ENCODE assay signal across 23 mouse cellular contexts in genomic region chr2:74692808-74693431, GRCm38 (mm10). TPM values are rescaled to one million over a fixed set of nuclear protein-coding genes. Genes with fewer than 3 reads are reported as not detected.
DNase-seq lines count a peak whose midpoint lies in the region; ATAC-seq and TF ChIP-seq lines count a peak whose summit lies in the region.
"Had no signal": no experiment of that assay in that cellular context is flagged by ENCODE, and none has a peak within 500 bp of the region (broad histone marks: within the 10 kb centered on the region; RNA-seq: fewer than 3 reads in every experiment).

No protein-coding gene starts in this region.

- H3K4me3 ChIP-seq in hindbrain, embryonic 10.5 days = no peak overlapping the region
- H3K4me3 ChIP-seq in hindbrain, postnatal 0 days (ENCODE audit: low read length) = no peak overlapping the region
- peak overlapping the region; percentile 31 for H3K4me3 ChIP-seq in intestine, embryonic 15.5 days (replicated peaks)
- H3K4me3 ChIP-seq: forebrain, embryonic 10.5 days; lung, embryonic 15.5 days; stomach, embryonic 15.5 days had no signal

- 1% methylated on average over 20 of the region's 20 CpGs for WGBS in hindbrain, embryonic 10.5 days
- 1% methylated on average over 20 of the region's 20 CpGs for WGBS in hindbrain, postnatal 0 days
- 3% methylated on average over 20 of the region's 20 CpGs for WGBS in intestine, embryonic 15.5 days

- H3K4me1 ChIP-seq in hindbrain, embryonic 10.5 days (replicated peaks) = peaks cover 23% of the 10 kb centered on the region
- no peaks in the 10 kb centered on the region for H3K4me1 ChIP-seq in hindbrain, postnatal 0 days (ENCODE audit: insufficient read depth, low read length)
- H3K4me1 ChIP-seq in intestine, embryonic 15.5 days (replicated peaks) = peaks cover 15% of the 10 kb centered on the region

- no peaks in the 10 kb centered on the region for H3K9me3 ChIP-seq in hindbrain, embryonic 10.5 days
- H3K9me3 ChIP-seq in hindbrain, postnatal 0 days (ENCODE audit: low read length) = 0 out of 2 replicates have a peak, but pooled peaks cover 3% of the 10 kb centered on the region
- H3K9me3 ChIP-seq in intestine, embryonic 15.5 days = no peaks in the 10 kb centered on the region
- H3K9me3 ChIP-seq: forebrain, embryonic 10.5 days; lung, embryonic 15.5 days; stomach, embryonic 15.5 days had no signal

- intact Hi-C loops in left cerebral cortex, postnatal 25 days (cut with DNase I) = no loop called here

- H3K4me2 ChIP-seq in hindbrain, postnatal 0 days (ENCODE audit: low read depth, low read length) = no peak overlapping the region
- peak overlapping the region; percentile 45 for H3K4me2 ChIP-seq in intestine, embryonic 15.5 days (replicated peaks)
- H3K4me2 ChIP-seq: lung, embryonic 15.5 days; stomach, embryonic 15.5 days had no signal

- no peak overlapping the region for H3K9ac ChIP-seq in hindbrain, postnatal 0 days (replicated peaks; ENCODE audit: low read length)
- H3K9ac ChIP-seq in intestine, embryonic 15.5 days = peak overlapping the region; percentile 15; the same call in 1 of the 2 replicates
- H3K9ac ChIP-seq: lung, embryonic 15.5 days; stomach, embryonic 15.5 days had no signal

- no peak for TF ChIP-seq CTCF in hindbrain, postnatal 0 days (IDR thresholded peaks at IDR 0.05; ENCODE audit: low read depth)

- H3K36me3 ChIP-seq in hindbrain, embryonic 10.5 days = no peaks in the 10 kb centered on the region
- H3K36me3 ChIP-seq in hindbrain, postnatal 0 days (ENCODE audit: insufficient read depth, low read length) = no peaks in the 10 kb centered on the region
- no peaks in the 10 kb centered on the region for H3K36me3 ChIP-seq in intestine, embryonic 15.5 days
- H3K36me3 ChIP-seq: forebrain, embryonic 10.5 days; G1E; lung, embryonic 15.5 days; stomach, embryonic 15.5 days had no signal

- peaks cover 100% of the 10 kb centered on the region for H3K27me3 ChIP-seq in hindbrain, embryonic 10.5 days (ENCODE audit: insufficient read depth, poor library complexity, severe bottlenecking)
- peaks cover 91% of the 10 kb centered on the region for H3K27me3 ChIP-seq in hindbrain, postnatal 0 days (ENCODE audit: insufficient read depth, low read length)
- H3K27me3 ChIP-seq in intestine, embryonic 15.5 days (replicated peaks) = peaks cover 89% of the 10 kb centered on the region

- DNase-seq in hindbrain, embryonic 10.5 days (ENCODE audit: low spot score) = peak; percentile 56
- no peak for DNase-seq in hindbrain, postnatal 0 days (ENCODE audit: low spot score)
- DNase-seq in R1 (ENCODE audit: low read depth, low spot score) = peak; percentile 31
- peak; percentile 67 for DNase-seq in neural tube, embryonic 10.5 days (ENCODE audit: extremely low spot score, low spot score)
- no peak for DNase-seq in layer of hippocampus, postnatal 10 days (ENCODE audit: low spot score in 2 of 2)
- no peak for DNase-seq in thymus, postnatal 14 days
- no peak for DNase-seq in left cerebral cortex, postnatal 25 days (ENCODE audit: low spot score in 2 of 2)
- DNase-seq: adrenal gland, postnatal 14 days; cerebellum, postnatal 10 days; layer of hippocampus, postnatal 36 days had no signal

- no peak overlapping the region for H3K27ac ChIP-seq in hindbrain, embryonic 10.5 days
- H3K27ac ChIP-seq in hindbrain, postnatal 0 days = no peak overlapping the region
- no peak overlapping the region for H3K27ac ChIP-seq in intestine, embryonic 15.5 days
- H3K27ac ChIP-seq: forebrain, embryonic 10.5 days; lung, embryonic 15.5 days; stomach, embryonic 15.5 days had no signal

- ATAC-seq in hindbrain, postnatal 0 days = no peak
- ATAC-seq in intestine, embryonic 15.5 days = no peak

RNA-seq across cellular contexts. Expression of gene Hoxd10, which starts 1.2 kb away (rescaled TPM):
- not detected in 2 replicates for polyA plus RNA-seq in hindbrain, embryonic 10.5 days (2016; fragmentation: Nextera tagmentation; extraction: Ambion mirVana)
- not detected in 2 replicates for total RNA-seq in hindbrain, postnatal 0 days (2014; rRNA removed)
- not detected in 2 replicates for polyA plus RNA-seq in hindbrain, postnatal 0 days (2015; fragmentation: Nextera tagmentation; extraction: Ambion mirVana)
- 4.8 and 7.9 TPM in 2 replicates for polyA plus RNA-seq in intestine, embryonic 15.5 days (2015; fragmentation: Nextera tagmentation; extraction: Ambion mirVana)
- total RNA-seq in layer of hippocampus, postnatal 10 days (2021) = not detected
- not detected for total RNA-seq in left cerebral cortex, postnatal 25 days (2021)
- total RNA-seq: adrenal gland, postnatal 14 days; hematopoietic stem cell, adult 5-6 weeks; layer of hippocampus, postnatal 36 days; liver, adult 2 months; megakaryocyte, adult 5-6 weeks had no signal
- polyA plus RNA-seq: C2C12; embryonic facial prominence, embryonic 11.5 days; forebrain, embryonic 10.5 days; G1E; liver, adult 2 months; small intestine, adult 2 months had no signal

RNA-seq across cellular contexts. Expression of gene Hoxd9, which starts 4.6 kb away (rescaled TPM):
- not detected in 2 replicates for polyA plus RNA-seq in hindbrain, embryonic 10.5 days (2016; fragmentation: Nextera tagmentation; extraction: Ambion mirVana)
- not detected in 2 replicates for total RNA-seq in hindbrain, postnatal 0 days (2014; rRNA removed)
- polyA plus RNA-seq in hindbrain, postnatal 0 days (2015; fragmentation: Nextera tagmentation; extraction: Ambion mirVana) = not detected in 2 replicates
- polyA plus RNA-seq in intestine, embryonic 15.5 days (2015; fragmentation: Nextera tagmentation; extraction: Ambion mirVana) = 4.4 and 5.9 TPM in 2 replicates
- total RNA-seq in layer of hippocampus, postnatal 10 days (2021) = not detected
- total RNA-seq in left cerebral cortex, postnatal 25 days (2021) = not detected
- total RNA-seq: G1E; hematopoietic stem cell, adult 5-6 weeks; layer of hippocampus, postnatal 36 days; liver, adult 2 months; megakaryocyte, adult 5-6 weeks had no signal
- polyA plus RNA-seq: C2C12; forebrain, embryonic 10.5 days; G1E; liver, adult 2 months had no signal

RNA-seq across cellular contexts. Expression of gene Hoxd8, which starts 11.5 kb away (rescaled TPM):
- not detected in 2 replicates for polyA plus RNA-seq in hindbrain, embryonic 10.5 days (2016; fragmentation: Nextera tagmentation; extraction: Ambion mirVana)
- 0.37 and 9.2 TPM in 2 replicates for total RNA-seq in hindbrain, postnatal 0 days (2014; rRNA removed)
- 0.21 TPM in 1 of 2 replicates, not detected in the other for polyA plus RNA-seq in hindbrain, postnatal 0 days (2015; fragmentation: Nextera tagmentation; extraction: Ambion mirVana)
- polyA plus RNA-seq in intestine, embryonic 15.5 days (2015; fragmentation: Nextera tagmentation; extraction: Ambion mirVana) = 4.2 and 5.1 TPM in 2 replicates
- under 1 TPM in 1 of 2 experiments, not detected in 1; 0.23 TPM for total RNA-seq in layer of hippocampus, postnatal 10 days (2021)
- total RNA-seq in left cerebral cortex, postnatal 25 days (2021) = under 1 TPM in 1 of 2 experiments, not detected in 1; 0.14 TPM
- total RNA-seq: G1E; hematopoietic stem cell, adult 5-6 weeks; layer of hippocampus, postnatal 36 days; liver, adult 2 months; megakaryocyte, adult 5-6 weeks had no signal
- polyA plus RNA-seq: C2C12; forebrain, embryonic 10.5 days; G1E had no signal

RNA-seq across cellular contexts. Expression of gene Hoxd11, which starts 13.6 kb away (rescaled TPM):
- polyA plus RNA-seq in hindbrain, embryonic 10.5 days (2016; fragmentation: Nextera tagmentation; extraction: Ambion mirVana) = not detected in 2 replicates
- total RNA-seq in hindbrain, postnatal 0 days (2014; rRNA removed) = not detected in 2 replicates
- polyA plus RNA-seq in hindbrain, postnatal 0 days (2015; fragmentation: Nextera tagmentation; extraction: Ambion mirVana) = not detected in 2 replicates
- 1.2 and 2.3 TPM in 2 replicates for polyA plus RNA-seq in intestine, embryonic 15.5 days (2015; fragmentation: Nextera tagmentation; extraction: Ambion mirVana)
- total RNA-seq in layer of hippocampus, postnatal 10 days (2021) = not detected
- total RNA-seq in left cerebral cortex, postnatal 25 days (2021) = not detected
- total RNA-seq: adrenal gland, postnatal 14 days; gastrocnemius, adult 18-20 months; heart, adult 8-10 months; hematopoietic stem cell, adult 5-6 weeks; layer of hippocampus, postnatal 36 days; liver, adult 2 months; megakaryocyte, adult 5-6 weeks had no signal
- polyA plus RNA-seq: C2C12; embryonic facial prominence, embryonic 11.5 days; forebrain, embryonic 10.5 days; G1E; liver, adult 2 months; lung, embryonic 15.5 days; small intestine, adult 2 months had no signal

RNA-seq across cellular contexts. Expression of gene Hoxd12, which starts 18.1 kb away (rescaled TPM):
- polyA plus RNA-seq in hindbrain, embryonic 10.5 days (2016; fragmentation: Nextera tagmentation; extraction: Ambion mirVana) = not detected in 2 replicates
- not detected in 2 replicates for total RNA-seq in hindbrain, postnatal 0 days (2014; rRNA removed)
- polyA plus RNA-seq in hindbrain, postnatal 0 days (2015; fragmentation: Nextera tagmentation; extraction: Ambion mirVana) = not detected in 2 replicates
- polyA plus RNA-seq in intestine, embryonic 15.5 days (2015; fragmentation: Nextera tagmentation; extraction: Ambion mirVana) = 0.45 and 1.1 TPM in 2 replicates
- total RNA-seq in layer of hippocampus, postnatal 10 days (2021) = not detected
- total RNA-seq in left cerebral cortex, postnatal 25 days (2021) = not detected
- total RNA-seq: adrenal gland, postnatal 14 days; G1E; gastrocnemius, adult 18-20 months; heart, adult 8-10 months; hematopoietic stem cell, adult 5-6 weeks; layer of hippocampus, postnatal 36 days; liver, adult 2 months; megakaryocyte, adult 5-6 weeks had no signal
- polyA plus RNA-seq: C2C12; embryonic facial prominence, embryonic 11.5 days; forebrain, embryonic 10.5 days; G1E; liver, adult 2 months; lung, embryonic 15.5 days; small intestine, adult 2 months had no signal

Comparison
In these comparisons a context has a peak if more than half of its experiments do, and no peak if none do; other contexts are left out.
1. DNase-seq: peak in hindbrain, embryonic 10.5 days (single experiment), R1 (single experiment) and neural tube, embryonic 10.5 days (single experiment); none in hindbrain, postnatal 0 days (single experiment), layer of hippocampus, postnatal 10 days (0 of 2), thymus, postnatal 14 days (single experiment) and left cerebral cortex, postnatal 25 days (0 of 2).